Mouse (Mus musculus) ES-CJ7 (cell line): ENCODE measurements around the gene Rnaseh2c.

Experiments used
- DNase-seq: peaks from one replicate; pipeline ENCODE4 v3.0.0; 2011; ENCODE audit warnings: low read depth, low spot score

Rnaseh2c gene

GRCm38 (mm10) chr19:5632120-5632519 lies 30.4 kb downstream of the Rnaseh2c start:
- no peak for DNase-seq

GRCm38 (mm10) chr19:5636036-5636570 lies 34.4 kb downstream of the Rnaseh2c start:
- no peak for DNase-seq

GRCm38 (mm10) chr19:5636571-5637041 lies 34.9 kb downstream of the Rnaseh2c start:
- DNase-seq: no peak

GRCm38 (mm10) chr19:5637069-5638047 lies 35.7 kb downstream of the Rnaseh2c start, which contains the start of gene Rela:
Gene Rela (plus strand): TSS chr19:5637483.
- peak; percentile 72 for DNase-seq

GRCm38 (mm10) chr19:5638416-5639005 lies 36.8 kb downstream of the Rnaseh2c start:
- DNase-seq: no peak

- no peak for DNase-seq
These were observed 38.7 kb downstream of the Rnaseh2c start for GRCm38 (mm10) chr19:5640339-5640738.

- no peak for DNase-seq
These were observed 39.3 kb downstream of the Rnaseh2c start for GRCm38 (mm10) chr19:5641021-5641420.

- DNase-seq: no peak
These were observed 40.0 kb downstream of the Rnaseh2c start for GRCm38 (mm10) chr19:5641641-5642040.

- DNase-seq: no peak
These were observed 43.6 kb downstream of the Rnaseh2c start for GRCm38 (mm10) chr19:5645280-5645679.

GRCm38 (mm10) chr19:5646731-5647330 lies 45.2 kb downstream of the Rnaseh2c start:
- no peak for DNase-seq

GRCm38 (mm10) chr19:5647791-5648190 lies 46.1 kb downstream of the Rnaseh2c start:
- DNase-seq: no peak

GRCm38 (mm10) chr19:5648401-5649297 lies 47.0 kb downstream of the Rnaseh2c start:
- peak; percentile 91 for DNase-seq

- DNase-seq: no peak
These were observed 47.6 kb downstream of the Rnaseh2c start for GRCm38 (mm10) chr19:5649298-5649741.

- DNase-seq: no peak
These were observed 50.0 kb downstream of the Rnaseh2c start for GRCm38 (mm10) chr19:5651502-5652274.

GRCm38 (mm10) chr19:5652570-5652969 lies 50.9 kb downstream of the Rnaseh2c start:
- DNase-seq: no peak

- DNase-seq: peak; percentile 85
These were observed 52.5 kb downstream of the Rnaseh2c start for GRCm38 (mm10) chr19:5653969-5654719.

GRCm38 (mm10) chr19:5654720-5655298 lies 53.1 kb downstream of the Rnaseh2c start:
- no peak for DNase-seq
